ENCODE assay signal across 8 mouse cellular contexts in the genomic region with DNA sequence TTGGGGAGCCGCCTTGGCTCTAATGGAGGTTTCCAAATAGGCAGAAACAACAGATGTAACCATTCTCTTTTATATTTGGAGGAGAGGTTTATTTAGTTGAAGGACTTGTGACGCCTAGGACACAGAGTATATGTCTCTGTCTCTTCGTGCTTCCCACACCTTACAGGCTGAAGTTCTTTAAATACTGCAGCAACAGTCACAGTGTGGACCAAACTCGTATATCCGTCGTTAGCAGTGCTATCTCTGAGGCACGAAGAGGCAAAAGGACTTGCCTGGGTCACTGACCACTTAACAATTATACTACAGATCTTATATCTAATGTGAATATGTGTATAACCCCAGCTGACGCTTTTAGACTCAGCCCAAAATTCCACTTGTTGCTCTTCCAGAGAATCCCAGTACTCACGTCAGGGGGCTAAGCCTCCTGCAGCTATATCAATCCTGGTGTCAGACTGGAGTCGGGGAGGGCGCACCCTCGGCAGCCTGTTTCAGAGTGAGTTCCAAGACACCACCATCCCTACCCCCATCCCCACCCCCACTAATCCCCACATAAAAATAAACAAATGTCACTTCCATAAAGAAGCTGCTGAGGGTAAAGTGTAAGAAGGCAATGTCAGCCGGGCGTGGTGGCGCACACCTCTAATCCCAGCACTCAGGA. TPM values are rescaled to one million over a fixed set of nuclear protein-coding genes. Genes with fewer than 3 reads are reported as not detected.
DNase-seq lines count a peak whose midpoint lies in the region; ATAC-seq and TF ChIP-seq lines count a peak whose summit lies in the region.

No protein-coding gene starts in this region.

- H3K9ac ChIP-seq in intestine, embryonic 14.5 days (ENCODE audit: low read length) = peak overlapping the region; percentile 60

- no peak for TF ChIP-seq CTCF in testis, adult 2 months (IDR thresholded peaks at IDR 0.05; ENCODE audit: control insufficient read depth, insufficient read depth, insufficient replicate concordance, low read depth, low read length)

- peak overlapping the region; percentile 90 for H3K27ac ChIP-seq in testis, adult 2 months (ENCODE audit: control insufficient read depth, insufficient read depth, low read depth, low read length)
- peak overlapping the region; percentile 62 for H3K27ac ChIP-seq in intestine, embryonic 14.5 days (ENCODE audit: low read depth)

- no peak for TF ChIP-seq POLR2A in testis, adult 2 months (IDR thresholded peaks at IDR 0.05; ENCODE audit: control insufficient read depth, low read depth, low read length)
- TF ChIP-seq POLR2A in myocyte (IDR thresholded peaks at IDR 0.05; ENCODE audit: insufficient read length, low read depth) = no peak

- peak overlapping the region; percentile 83 for H3K4me2 ChIP-seq in intestine, embryonic 14.5 days (ENCODE audit: low read length)
- peak overlapping the region; percentile 97 for H3K4me2 ChIP-seq in myocyte (ENCODE audit: low read depth)

- H3ac ChIP-seq in myocyte (ENCODE audit: control insufficient read depth, insufficient read length) = peak overlapping the region; percentile 61

- peak overlapping the region; percentile 86 for H3K4me3 ChIP-seq in testis, adult 2 months (ENCODE audit: control insufficient read depth, low read depth, low read length)
- peak overlapping the region; percentile 58 for H3K4me3 ChIP-seq in intestine, embryonic 14.5 days (ENCODE audit: low read depth, low read length)
- H3K4me3 ChIP-seq in myocyte = peak overlapping the region; percentile 70

- H3K27me3 ChIP-seq in testis, adult 2 months (ENCODE audit: control insufficient read depth, insufficient read depth, low read length) = no peaks in the 10 kb centered on the region
- no peaks in the 10 kb centered on the region for H3K27me3 ChIP-seq in intestine, embryonic 14.5 days (replicated peaks; ENCODE audit: control insufficient read depth, insufficient read depth, low read length)
- no peaks in the 10 kb centered on the region for H3K27me3 ChIP-seq in myocyte (ENCODE audit: control insufficient read depth, insufficient read depth, insufficient read length)

- H3K79me2 ChIP-seq in myocyte (ENCODE audit: control insufficient read depth, insufficient read depth) = peaks cover 9% of the 10 kb centered on the region

- no peaks in the 10 kb centered on the region; the same call in 1 of the 2 replicates for H3K36me3 ChIP-seq in testis, adult 2 months (ENCODE audit: control insufficient read depth, insufficient read depth, low read length)
- peaks cover 15% of the 10 kb centered on the region; the same call in 1 of the 2 replicates for H3K36me3 ChIP-seq in intestine, embryonic 14.5 days (ENCODE audit: control insufficient read depth, insufficient read depth, low read length)
- peaks cover 10% of the 10 kb centered on the region for H3K36me3 ChIP-seq in myocyte (ENCODE audit: control insufficient read depth, insufficient read depth)

- ATAC-seq in intestine, embryonic 14.5 days (replicated peaks; ENCODE audit: low FRiP score, low TSS enrichment, low read depth) = peak; percentile 56; the same call in 1 of the 2 replicates
- no peak for ATAC-seq in inflammation-experienced regulatory T-cells, adult 6 months

- DNase-seq in cerebellum, adult 11 months = peak; percentile 11
- DNase-seq in cerebellum, adult 9-10 months = no peak
- no peak for DNase-seq in testis, postnatal 10 days (ENCODE audit: low spot score)
- no peak for DNase-seq in intestine, embryonic 14.5 days (ENCODE audit: low spot score)
- no peak for DNase-seq in B cell, adult 2 months

- WGBS in intestine, embryonic 14.5 days = 25% methylated on average over 15 of the region's 15 CpGs

- H3K9me3 ChIP-seq in intestine, embryonic 14.5 days (ENCODE audit: control insufficient read depth, low read length) = no peaks in the 10 kb centered on the region

- peaks cover 5% of the 10 kb centered on the region; the same call in 1 of the 2 replicates for H3K4me1 ChIP-seq in testis, adult 2 months (ENCODE audit: control insufficient read depth, insufficient read depth, low read length)
- H3K4me1 ChIP-seq in intestine, embryonic 14.5 days (replicated peaks; ENCODE audit: control insufficient read depth, insufficient read depth, low read length) = peaks cover 9% of the 10 kb centered on the region; the same call in 1 of the 2 replicates

TF ChIP-seq in myocyte, 11 proteins besides CTCF, POLR2A, EP300 and RAD21:
- TF ChIP-seq TCF3 (IDR thresholded peaks at IDR 0.05; ENCODE audit: insufficient read length, low read depth) (no peak), SRF (IDR thresholded peaks at IDR 0.05; ENCODE audit: control insufficient read depth, insufficient read length, low read depth) (no peak), MAX (IDR thresholded peaks at IDR 0.05; ENCODE audit: low read depth) (no peak), POLR2AphosphoS2 (IDR thresholded peaks at IDR 0.05; ENCODE audit: insufficient read length, low read depth) (no peak), USF1 (IDR thresholded peaks at IDR 0.05; ENCODE audit: low read depth) (no peak)
TF ChIP-seq in myocyte: peak in this region for 0.

RNA-seq across cellular contexts. Expression of gene Ccdc66, which starts 0.5 kb away (rescaled TPM):
- polyA plus RNA-seq in testis, adult 2 months (2012; rRNA removed) = 6.5 and 8.0 TPM in 2 replicates
- polyA plus RNA-seq in intestine, embryonic 14.5 days (2014; fragmentation: Nextera tagmentation; extraction: Ambion mirVana) = 8.8 and 11.2 TPM in 2 replicates
- 3.4 TPM for polyA plus RNA-seq in myocyte (2012; fragmentation: generic; extraction: Trizol)
- polyA plus RNA-seq in inflammation-experienced regulatory T-cells, adult 6 months (2017; shearing (Covaris generic)) = 10 to 100 TPM; 14.7 to 23.7 (median 19.5) TPM
